Comparison of ENCODE assay signal across 9 mouse cellular contexts in genomic region chr17:26119766-26120710, GRCm38 (mm10). TPM values are rescaled to one million over a fixed set of nuclear protein-coding genes. Genes with fewer than 3 reads are reported as not detected.
DNase-seq lines count a peak whose midpoint lies in the region; TF ChIP-seq lines count a peak whose summit lies in the region.
"Had no signal": no experiment of that assay in that cellular context is flagged by ENCODE, and none has a peak within 500 bp of the region (broad histone marks: within the 10 kb centered on the region; RNA-seq: fewer than 3 reads in every experiment).

No protein-coding gene starts in this region.

- H3K27ac ChIP-seq in layer of hippocampus, adult 2 months, result no peak overlapping the region
- H3K27ac ChIP-seq: macrophage had no signal

- TF ChIP-seq CTCF in layer of hippocampus, adult 2 months (conservative IDR thresholded peaks at IDR 0.05), result peak; percentile 77

- H3K4me3 ChIP-seq in layer of hippocampus, adult 2 months, result no peak overlapping the region

- DNase-seq in adrenal gland, adult 2 months, result peak; percentile 54
- no peak for DNase-seq in adrenal gland, adult 8-10 months
- DNase-seq in CD4-positive, CD25-positive, alpha-beta regulatory T cell, adult 2 months (ENCODE audit: low read depth, low spot score), result peak; percentile 93
- DNase-seq in cerebellum, adult 18-20 months, result peak; percentile 72 to 76
- peak; percentile 64 for DNase-seq in forelimb bud, embryonic 11.5 days (ENCODE audit: low read depth, low spot score)
- peak; percentile 53 to 61 for DNase-seq in layer of hippocampus, adult 2 months (ENCODE audit: low spot score in 2 of 2)
- peak; percentile 64 for DNase-seq in lung, postnatal 10 days
- DNase-seq in right cerebral cortex, adult 2 months (ENCODE audit: low spot score in 2 of 2), result peak; percentile 54 to 73

RNA-seq across cellular contexts. Expression of gene Mrpl28, which starts 3.3 kb away (rescaled TPM):
- 10 to 100 TPM; 77.7 to 87.8 TPM for total RNA-seq in adrenal gland, adult 2 months (2021)
- 78.6 and 81.4 TPM in 2 replicates for polyA plus RNA-seq in adrenal gland, adult 2 months (2012; rRNA removed)
- total RNA-seq in adrenal gland, adult 8-10 months (2022), result 10 to 100 TPM; 96.1 to 98.0 (median 96.8) TPM
- 10 to 100 TPM; 59.7 to 63.9 TPM for total RNA-seq in layer of hippocampus, adult 2 months (2021)

RNA-seq across cellular contexts. Expression of gene Tmem8, which starts 6.9 kb away (rescaled TPM):
- total RNA-seq in adrenal gland, adult 2 months (2021), result 1 to 10 TPM; 7.8 to 8.4 TPM
- polyA plus RNA-seq in adrenal gland, adult 2 months (2012; rRNA removed), result 25.4 and 26.9 TPM in 2 replicates
- total RNA-seq in adrenal gland, adult 8-10 months (2022), result 10 to 100 TPM in 3 of 4 experiments, 1 to 10 TPM in 1; 7.8 to 14.9 (median 12.0) TPM
- 10 to 100 TPM; 14.1 to 14.2 TPM for total RNA-seq in layer of hippocampus, adult 2 months (2021)

RNA-seq across cellular contexts. Expression of gene Axin1, which starts 18.4 kb away (rescaled TPM):
- total RNA-seq in adrenal gland, adult 2 months (2021), result 10 to 100 TPM; 38.5 to 39.3 TPM
- 15.1 and 17.6 TPM in 2 replicates for polyA plus RNA-seq in adrenal gland, adult 2 months (2012; rRNA removed)
- 10 to 100 TPM; 42.6 to 52.2 (median 46.2) TPM for total RNA-seq in adrenal gland, adult 8-10 months (2022)
- total RNA-seq in layer of hippocampus, adult 2 months (2021), result 10 to 100 TPM; 24.3 to 25.2 TPM

RNA-seq across cellular contexts. Expression of gene Nme4, which starts 24.6 kb away (rescaled TPM):
- 1 to 10 TPM; 2.5 to 5.1 TPM for total RNA-seq in adrenal gland, adult 2 months (2021)
- 19.4 and 23.9 TPM in 2 replicates for polyA plus RNA-seq in adrenal gland, adult 2 months (2012; rRNA removed)
- 10 to 100 TPM in 1 of 4 experiments, 1 to 10 TPM in 3; 2.1 to 10.4 (median 6.0) TPM for total RNA-seq in adrenal gland, adult 8-10 months (2022)
- 1 to 10 TPM; 5.7 to 6.7 TPM for total RNA-seq in layer of hippocampus, adult 2 months (2021)

RNA-seq across cellular contexts. Expression of gene Decr2, which starts 29.9 kb away (rescaled TPM):
- 10 to 100 TPM; 24.2 to 25.2 TPM for total RNA-seq in adrenal gland, adult 2 months (2021)
- 8.5 and 10.2 TPM in 2 replicates for polyA plus RNA-seq in adrenal gland, adult 2 months (2012; rRNA removed)
- total RNA-seq in adrenal gland, adult 8-10 months (2022), result 10 to 100 TPM; 23.0 to 26.8 (median 24.2) TPM
- total RNA-seq in layer of hippocampus, adult 2 months (2021), result 10 to 100 TPM; 26.7 to 28.9 TPM
